Mouse (Mus musculus) kidney, embryonic 15.5 days (tissue): ENCODE results near the gene Tmem72. TPM values are rescaled to one million over a fixed set of nuclear protein-coding genes. Genes with fewer than 3 reads are reported as not detected.

Experiments
- ATAC-seq: fragments of 200-750 bp; cut with Nextera tagmentation; replicated peaks from 2 replicates; pipeline ENCODE4 v1.8.0; 2017; ENCODE audit warnings: moderate TSS enrichment; ENCODE audit not compliant: low FRiP score
- H3K27ac ChIP-seq: fragments of 300-500 bp; sonication (generic); 2 replicates; pipeline ENCODE4 v1.5.1; 2015; ENCODE audit warnings: mild to moderate bottlenecking, inconsistent platforms
- H3K27me3 ChIP-seq: fragments of 300-500 bp; sonication (generic); 2 replicates; pipeline ENCODE4 v1.6.1; 2015; ENCODE audit warnings: inconsistent platforms
- H3K36me3 ChIP-seq: fragments of 300-500 bp; sonication (generic); 2 replicates; pipeline ENCODE4 v1.6.1; 2015; ENCODE audit warnings: inconsistent platforms
- H3K4me1 ChIP-seq: fragments of 300-500 bp; sonication (generic); 2 replicates; pipeline ENCODE4 v1.6.1; 2015; ENCODE audit warnings: inconsistent platforms
- H3K4me2 ChIP-seq: fragments of 300-500 bp; sonication (generic); 2 replicates; pipeline ENCODE4 v1.6.1; 2015; ENCODE audit warnings: moderate library complexity, mild to moderate bottlenecking, inconsistent platforms
- H3K4me3 ChIP-seq: fragments of 300-500 bp; sonication (generic); replicated peaks from 2 replicates; pipeline ENCODE4 v1.5.1; 2015; ENCODE audit warnings: mild to moderate bottlenecking, inconsistent platforms
- H3K9ac ChIP-seq: fragments of 300-500 bp; sonication (generic); 2 replicates; pipeline ENCODE4 v1.6.1; 2015; ENCODE audit warnings: mild to moderate bottlenecking, inconsistent platforms
- H3K9me3 ChIP-seq: fragments of 300-500 bp; sonication (generic); replicated peaks from 2 replicates; pipeline ENCODE4 v1.6.1; 2016; ENCODE audit warnings: inconsistent platforms
- WGBS: fragments of 180-500 bp; shearing (Covaris S2); methylation state at CpG from one replicate; pipeline ENCODE4 v1.1.7; 2015; ENCODE audit warnings: mixed read lengths; 5-methylcytosine and 5-hydroxymethylcytosine counted together
- polyA plus RNA-seq: library from polyadenylated mRNA; unstranded; fragments of >200 nt; fragmentation: Nextera tagmentation; extraction: Ambion mirVana; gene quantifications from 2 replicates; pipeline ENCODE4 v1.2.1, GENCODE M21; 2015

Gene Tmem72
- polyA plus RNA-seq, 1 experiment from 2014 or later: 6.1 TPM

GRCm38 (mm10) chr6:116664830-116665229 lies 51.9 kb downstream of the Tmem72 start:
- no peak overlapping the region for H3K27ac ChIP-seq
- WGBS: 58% methylated on average over 3 of the region's 3 CpGs

DNA sequence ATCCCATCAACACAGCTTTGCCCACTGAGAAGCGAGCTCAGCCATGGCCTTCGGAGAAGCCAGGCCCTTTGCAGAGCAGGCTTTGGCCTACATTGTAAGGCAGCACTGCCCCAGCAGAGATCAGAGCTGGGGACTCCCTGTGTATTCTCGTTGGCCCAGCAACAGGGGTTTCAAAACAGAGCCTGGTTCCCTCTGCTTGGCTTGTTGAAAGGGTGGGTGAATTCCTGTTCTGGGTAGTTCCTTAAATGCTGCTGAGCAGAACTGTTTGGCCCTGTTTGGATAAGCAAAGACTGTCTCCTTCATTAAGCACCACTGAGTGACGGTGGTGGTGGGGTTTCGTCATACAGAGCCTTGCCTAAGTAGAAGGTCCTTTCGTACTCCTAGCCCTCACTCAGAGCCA lies 52.7 kb downstream of the Tmem72 start:
- Histone ChIP-seq H3K36me3 (no peaks in the 10 kb centered on the region), H3K27ac (no peak overlapping the region), H3K4me2 (no peak overlapping the region), H3K27me3 (no peaks in the 10 kb centered on the region), H3K9me3 (no peaks in the 10 kb centered on the region), H3K4me3 (no peak overlapping the region), H3K9ac (no peak overlapping the region), H3K4me1 (no peaks in the 10 kb centered on the region)
- WGBS: 86% methylated on average over 6 of the region's 6 CpGs
- ATAC-seq: no peak

More at GRCm38 (mm10) chr6:116664830-116665229, 51.9 kb downstream of the Tmem72 start:
- no peak overlapping the region for H3K4me3 ChIP-seq
- no peak overlapping the region for H3K9ac ChIP-seq
- no peaks in the 10 kb centered on the region for H3K36me3 ChIP-seq
- H3K9me3 ChIP-seq: no peaks in the 10 kb centered on the region
- 0 out of 2 replicates have a peak, but pooled peaks cover 2% of the 10 kb centered on the region for H3K4me1 ChIP-seq
- H3K4me2 ChIP-seq: no peak overlapping the region
- no peaks in the 10 kb centered on the region for H3K27me3 ChIP-seq
- ATAC-seq: no peak

DNA sequence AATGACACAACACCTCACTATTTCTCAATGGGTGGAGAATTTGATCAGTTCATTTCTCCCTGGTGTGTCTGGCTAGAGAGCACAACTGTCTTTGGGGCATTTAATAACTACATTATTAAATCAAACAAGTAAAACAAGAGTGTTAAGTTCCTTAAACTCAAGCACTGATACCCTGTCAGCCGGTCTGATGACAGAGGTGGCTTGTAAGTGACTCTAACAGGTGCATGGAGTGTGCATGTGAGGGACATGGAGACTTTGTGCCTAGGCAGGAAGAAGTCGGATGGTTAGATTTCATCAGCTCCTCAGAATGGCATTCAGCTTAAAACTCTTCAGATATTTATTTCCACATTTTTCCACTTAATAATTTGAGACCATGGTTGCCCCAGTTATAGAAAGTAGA lies 53.3 kb downstream of the Tmem72 start:
- Histone ChIP-seq H3K9ac (no peak overlapping the region), H3K27ac (no peak overlapping the region), H3K4me1 (no peaks in the 10 kb centered on the region), H3K36me3 (no peaks in the 10 kb centered on the region), H3K9me3 (no peaks in the 10 kb centered on the region), H3K4me2 (no peak overlapping the region), H3K27me3 (no peaks in the 10 kb centered on the region), H3K4me3 (no peak overlapping the region)
- WGBS: 76% methylated on average over 2 of the region's 2 CpGs
- ATAC-seq: no peak

DNA sequence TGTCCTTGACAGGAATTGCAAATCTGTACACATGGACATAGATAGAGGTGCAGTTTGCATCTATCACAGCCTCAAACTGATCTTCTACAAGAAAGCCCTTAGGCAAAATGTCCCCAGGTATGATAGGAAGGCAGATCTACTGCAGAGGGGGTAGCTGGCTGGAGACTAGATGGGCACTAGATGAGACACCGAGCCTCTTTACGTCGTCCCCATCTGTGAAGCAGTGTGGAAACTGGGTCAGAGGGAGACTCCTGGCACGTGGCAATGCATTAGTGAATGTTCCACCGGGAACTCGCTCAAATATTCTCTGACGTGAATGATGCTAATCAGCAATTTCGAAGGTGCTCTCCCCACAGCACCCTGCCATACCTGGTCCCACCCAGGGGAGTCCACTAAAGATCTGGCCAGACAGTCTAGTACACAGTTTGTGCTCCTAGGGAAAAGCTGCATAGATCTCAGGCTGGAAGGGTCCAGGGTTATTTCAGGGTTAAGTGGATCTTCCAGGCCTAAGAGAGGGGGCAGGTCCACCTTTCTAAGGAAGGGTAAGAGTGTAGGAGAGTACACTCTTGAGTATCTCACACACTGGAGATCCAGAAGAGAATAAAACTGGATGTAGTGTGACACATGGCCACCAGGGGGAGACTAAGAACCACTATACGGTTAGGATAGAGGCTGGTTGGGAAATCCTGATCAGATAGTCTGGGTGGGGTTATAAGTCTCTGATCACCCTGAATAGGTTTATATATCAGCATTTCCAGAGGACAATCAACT lies 62.8 kb downstream of the Tmem72 start:
- no peak overlapping the region for H3K4me3 ChIP-seq
- H3K4me2 ChIP-seq: no peak overlapping the region
- H3K27ac ChIP-seq: no peak overlapping the region
- H3K9ac ChIP-seq: no peak overlapping the region
- peak; percentile 51; the same call in 1 of the 2 replicates for ATAC-seq
- H3K27me3 ChIP-seq: no peaks in the 10 kb centered on the region
- no peaks in the 10 kb centered on the region for H3K36me3 ChIP-seq
- no peaks in the 10 kb centered on the region for H3K9me3 ChIP-seq
- peaks cover 15% of the 10 kb centered on the region for H3K4me1 ChIP-seq
- 63% methylated on average over 9 of the region's 9 CpGs for WGBS

DNA sequence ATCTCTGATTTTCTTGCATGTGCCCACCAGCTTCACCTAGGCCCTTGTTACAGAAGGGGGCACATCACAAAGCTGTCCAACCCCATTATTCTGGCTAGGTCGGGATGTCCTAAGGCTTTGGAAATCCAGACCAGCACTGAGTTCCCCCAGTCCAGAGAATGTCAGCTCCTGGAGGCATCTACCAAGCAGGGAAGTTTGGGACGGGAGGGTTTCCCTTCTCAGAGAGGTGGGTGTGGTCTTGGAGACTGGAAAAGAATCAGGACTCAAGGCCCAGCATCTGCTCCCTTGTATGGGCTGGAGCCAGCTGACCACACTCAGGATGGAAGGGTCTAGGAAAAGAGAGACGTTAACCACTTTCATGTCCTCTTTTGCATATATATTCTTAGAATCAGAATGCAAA lies 63.5 kb downstream of the Tmem72 start:
- H3K27ac ChIP-seq: no peak overlapping the region
- no peaks in the 10 kb centered on the region for H3K27me3 ChIP-seq
- 76% methylated on average over 3 of the region's 3 CpGs for whole genome bisulfite sequencing
- peaks cover 15% of the 10 kb centered on the region for H3K4me1 ChIP-seq
- no peak overlapping the region for H3K4me2 ChIP-seq
- H3K9me3 ChIP-seq: no peaks in the 10 kb centered on the region
- ATAC-seq: no peak
- no peaks in the 10 kb centered on the region for H3K36me3 ChIP-seq
- H3K4me3 ChIP-seq: no peak overlapping the region
- no peak overlapping the region for H3K9ac ChIP-seq

DNA sequence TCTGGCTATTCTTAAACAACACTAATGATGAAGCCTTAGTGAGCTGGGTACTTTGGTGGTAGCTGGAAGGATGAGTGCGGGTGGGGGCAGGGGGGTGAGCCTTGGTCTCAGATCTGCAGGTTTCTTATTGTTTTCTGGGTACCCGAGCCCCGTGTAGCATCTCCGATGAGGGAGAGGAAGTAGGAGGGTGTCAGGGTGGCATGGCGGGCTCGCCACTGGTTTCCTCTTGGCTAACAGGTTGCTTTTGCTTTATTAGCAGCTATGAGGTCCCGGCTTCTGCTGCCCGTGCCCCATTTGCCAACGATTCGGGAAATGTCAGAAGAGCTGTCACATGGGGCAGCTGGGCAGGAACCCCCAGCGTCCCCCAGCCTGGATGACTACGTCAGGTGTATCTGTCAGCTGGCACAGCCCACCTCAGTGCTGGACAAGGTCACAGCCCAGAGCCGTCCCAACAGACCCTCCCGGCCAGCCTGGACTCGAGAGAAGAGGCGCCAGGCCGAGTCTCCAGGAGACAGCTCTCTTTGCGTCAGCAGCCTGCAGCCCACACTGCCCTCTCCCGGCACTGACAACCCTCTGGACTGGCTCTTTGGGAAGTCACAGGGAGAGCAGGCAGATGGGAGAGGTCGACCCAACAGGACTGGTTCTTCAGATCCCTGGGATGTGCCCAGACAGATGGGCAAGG lies 65.1 kb downstream of the Tmem72 start:
- Histone ChIP-seq H3K4me2 (peak overlapping the region; percentile 38), H3K27ac (no peak overlapping the region), H3K9ac (no peak overlapping the region), H3K4me1 (peaks cover 20% of the 10 kb centered on the region), H3K9me3 (no peaks in the 10 kb centered on the region), H3K4me3 (peak overlapping the region; percentile 28), H3K36me3 (no peaks in the 10 kb centered on the region), H3K27me3 (no peaks in the 10 kb centered on the region)
- WGBS: 69% methylated on average over 20 of the region's 20 CpGs
- ATAC-seq: no peak

DNA sequence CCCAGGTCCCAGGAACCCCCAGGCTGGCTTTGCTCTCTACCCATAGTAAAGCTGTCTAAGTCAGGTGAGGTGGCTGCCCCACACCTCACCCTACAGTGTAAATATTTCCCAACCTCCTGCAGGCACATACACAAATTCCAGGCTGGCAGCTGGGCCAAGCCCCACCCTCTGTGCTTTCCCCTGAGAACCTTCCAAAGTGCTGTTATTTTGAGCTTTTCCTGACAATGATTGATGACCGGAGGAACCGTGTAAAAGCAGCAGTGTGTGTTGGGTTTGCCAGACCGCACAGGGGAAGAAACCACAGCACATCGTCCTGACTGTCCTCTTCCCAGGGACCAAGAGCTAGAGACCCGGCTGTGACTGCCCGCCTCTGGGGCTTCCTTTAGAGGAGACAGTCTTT lies 66.3 kb downstream of the Tmem72 start, which contains the start of gene Depp1:
Depp1 (plus strand) TSS at position 204 of the 400 bp plus-strand sequence.
- Histone ChIP-seq H3K4me1 (peaks cover 20% of the 10 kb centered on the region), H3K27me3 (no peaks in the 10 kb centered on the region), H3K4me2 (peak within 1 kb of the TSS; percentile 38), H3K9me3 (no peaks in the 10 kb centered on the region), H3K27ac (0 out of 2 replicates have a peak within 1 kb of the TSS, but pooled peaks have one; percentile 37), H3K36me3 (no peaks in the 10 kb centered on the region), H3K9ac (no peak within 1 kb of the TSS), H3K4me3 (peak within 1 kb of the TSS; percentile 28)
- peak; percentile 65 for ATAC-seq
- 16% methylated on average over 6 of the region's 6 CpGs for WGBS

DNA sequence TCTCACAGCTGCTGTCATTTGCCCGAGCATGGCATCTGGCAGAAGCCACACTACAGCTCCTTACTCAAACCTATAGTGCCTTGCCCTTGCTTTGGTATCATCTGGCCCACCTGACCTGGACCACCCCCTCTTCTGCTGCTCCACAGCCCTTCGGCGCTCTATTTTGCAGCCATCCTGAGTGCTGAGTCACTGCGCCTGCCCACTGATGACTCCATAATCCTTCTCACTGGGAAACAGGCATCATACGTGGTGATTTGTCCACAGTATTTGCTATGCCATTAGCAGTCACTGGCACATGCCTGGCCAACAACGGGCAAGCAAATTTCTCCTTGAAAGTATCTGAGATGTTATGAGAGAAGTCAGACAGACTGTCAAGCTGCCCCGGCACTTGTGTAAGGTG lies 66.9 kb downstream of the Tmem72 start:
- Histone ChIP-seq H3K27ac (0 out of 2 replicates have a peak overlapping the region, but pooled peaks have one; percentile 14), H3K36me3 (no peaks in the 10 kb centered on the region), H3K4me1 (peaks cover 20% of the 10 kb centered on the region), H3K9me3 (no peaks in the 10 kb centered on the region), H3K9ac (no peak overlapping the region), H3K4me2 (no peak overlapping the region), H3K27me3 (no peaks in the 10 kb centered on the region), H3K4me3 (no peak overlapping the region)
- 84% methylated on average over 7 of the region's 7 CpGs for WGBS
- no peak for ATAC-seq

- no peaks in the 10 kb centered on the region for H3K9me3 ChIP-seq
- H3K4me2 ChIP-seq: no peak overlapping the region
- no peaks in the 10 kb centered on the region for H3K27me3 ChIP-seq
- H3K9ac ChIP-seq: no peak overlapping the region
- no peak overlapping the region for H3K4me3 ChIP-seq
- H3K36me3 ChIP-seq: no peaks in the 10 kb centered on the region
- peak; percentile 65; the same call in 1 of the 2 replicates for ATAC-seq
- 48% methylated on average over 12 of the region's 12 CpGs for WGBS
- H3K4me1 ChIP-seq: peaks cover 20% of the 10 kb centered on the region
- no peak overlapping the region for H3K27ac ChIP-seq
Observed at GRCm38 (mm10) chr6:116647763-116648162, 69.0 kb downstream of the Tmem72 start.

DNA sequence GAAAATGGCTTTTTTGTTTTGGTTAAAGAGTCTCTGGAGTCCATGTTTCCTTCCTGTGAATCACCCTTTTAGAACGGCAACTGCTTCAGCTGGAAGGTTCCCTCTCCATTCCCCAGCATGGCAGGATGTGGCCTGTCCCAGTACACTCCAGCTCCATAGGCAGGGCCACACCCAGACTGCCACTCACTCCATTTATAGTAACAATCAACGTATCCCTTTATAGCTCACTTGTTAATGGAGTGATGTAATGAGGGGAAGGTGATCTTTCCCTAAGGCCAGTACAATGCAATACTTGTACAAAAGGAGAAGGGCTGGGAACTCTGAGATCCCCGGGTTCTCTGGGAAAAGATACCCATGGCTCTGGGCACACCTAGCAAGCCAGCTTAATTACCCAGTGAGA lies 72.4 kb downstream of the Tmem72 start:
- ATAC-seq: no peak
- Histone ChIP-seq H3K27me3 (no peaks in the 10 kb centered on the region), H3K9me3 (no peaks in the 10 kb centered on the region), H3K36me3 (no peaks in the 10 kb centered on the region), H3K27ac (no peak overlapping the region), H3K4me3 (no peak overlapping the region), H3K9ac (no peak overlapping the region), H3K4me1 (0 out of 2 replicates have a peak, but pooled peaks cover 5% of the 10 kb centered on the region), H3K4me2 (no peak overlapping the region)
- WGBS: 58% methylated on average over 3 of the region's 3 CpGs

- Histone ChIP-seq H3K9me3 (no peaks in the 10 kb centered on the region), H3K9ac (no peak overlapping the region), H3K27ac (no peak overlapping the region), H3K36me3 (no peaks in the 10 kb centered on the region), H3K27me3 (no peaks in the 10 kb centered on the region), H3K4me3 (no peak overlapping the region), H3K4me2 (no peak overlapping the region), H3K4me1 (0 out of 2 replicates have a peak, but pooled peaks cover 5% of the 10 kb centered on the region)
- ATAC-seq: no peak
- 70% methylated on average over 4 of the region's 4 CpGs for WGBS
Observed at GRCm38 (mm10) chr6:116643881-116644280, 72.8 kb downstream of the Tmem72 start.

DNA sequence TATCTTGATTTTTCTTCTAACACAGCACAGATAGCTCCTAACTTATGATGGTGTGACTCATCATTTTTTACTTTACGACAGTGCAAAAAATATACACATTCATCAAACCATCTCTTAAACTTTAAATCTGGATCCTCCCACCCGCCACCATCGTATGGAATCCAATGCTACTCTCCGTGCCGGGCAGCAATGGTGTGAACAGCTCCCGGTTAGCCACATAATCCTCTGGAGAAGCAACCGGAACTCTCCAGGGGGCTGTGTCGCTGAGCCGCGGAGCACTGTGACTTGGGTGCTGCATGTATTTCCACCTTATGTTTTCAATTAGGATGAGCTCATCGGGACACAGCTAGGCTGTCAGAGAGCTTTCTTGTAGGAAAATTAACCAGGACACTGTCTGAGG lies 73.8 kb downstream of the Tmem72 start:
- no peaks in the 10 kb centered on the region for H3K9me3 ChIP-seq
- H3K4me3 ChIP-seq: no peak overlapping the region
- H3K4me2 ChIP-seq: no peak overlapping the region
- H3K36me3 ChIP-seq: no peaks in the 10 kb centered on the region
- 0 out of 2 replicates have a peak, but pooled peaks cover 5% of the 10 kb centered on the region for H3K4me1 ChIP-seq
- no peak overlapping the region for H3K9ac ChIP-seq
- ATAC-seq: no peak
- no peaks in the 10 kb centered on the region for H3K27me3 ChIP-seq
- 79% methylated on average over 11 of the region's 11 CpGs for WGBS
- H3K27ac ChIP-seq: no peak overlapping the region
